Mouse (Mus musculus): ENCODE results near the gene Tdrd9. TPM values are rescaled to one million over a fixed set of nuclear protein-coding genes. Genes with fewer than 3 reads are reported as not detected.
"Not testable (repeated sequence)": the region's sequence is repeated elsewhere in the genome, so short reads cannot be mapped to it uniquely, and the experiment has no call there.

Gene Tdrd9
- total RNA-seq, 1 experiment from 2014 or later: not detected

DNA sequence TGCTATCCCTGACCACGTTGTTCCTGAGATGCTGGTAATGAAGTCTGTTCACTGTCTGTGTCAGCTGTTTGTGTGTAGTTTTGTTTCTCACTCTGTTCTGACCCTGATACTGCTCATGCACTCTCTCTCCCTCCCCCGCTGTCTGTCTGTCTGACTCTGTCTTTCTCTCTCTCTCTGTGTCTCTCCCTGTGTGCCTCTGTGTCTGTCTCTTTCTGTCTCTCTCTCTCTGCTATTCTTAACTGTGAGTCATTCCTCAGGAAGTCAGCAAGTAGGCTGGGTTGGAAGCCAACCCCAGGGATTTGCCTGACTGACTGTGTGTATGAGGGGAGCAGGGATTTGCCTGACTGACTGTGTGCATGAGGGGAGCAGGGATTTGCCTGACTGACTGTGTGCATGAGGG, 51.9 kb downstream of the Tdrd9 start:
- ATAC-seq (ENCODE audit: extremely low read depth, insufficient number of reproducible peaks, low FRiP score, poor library complexity, severe bottlenecking): no peak

DNA sequence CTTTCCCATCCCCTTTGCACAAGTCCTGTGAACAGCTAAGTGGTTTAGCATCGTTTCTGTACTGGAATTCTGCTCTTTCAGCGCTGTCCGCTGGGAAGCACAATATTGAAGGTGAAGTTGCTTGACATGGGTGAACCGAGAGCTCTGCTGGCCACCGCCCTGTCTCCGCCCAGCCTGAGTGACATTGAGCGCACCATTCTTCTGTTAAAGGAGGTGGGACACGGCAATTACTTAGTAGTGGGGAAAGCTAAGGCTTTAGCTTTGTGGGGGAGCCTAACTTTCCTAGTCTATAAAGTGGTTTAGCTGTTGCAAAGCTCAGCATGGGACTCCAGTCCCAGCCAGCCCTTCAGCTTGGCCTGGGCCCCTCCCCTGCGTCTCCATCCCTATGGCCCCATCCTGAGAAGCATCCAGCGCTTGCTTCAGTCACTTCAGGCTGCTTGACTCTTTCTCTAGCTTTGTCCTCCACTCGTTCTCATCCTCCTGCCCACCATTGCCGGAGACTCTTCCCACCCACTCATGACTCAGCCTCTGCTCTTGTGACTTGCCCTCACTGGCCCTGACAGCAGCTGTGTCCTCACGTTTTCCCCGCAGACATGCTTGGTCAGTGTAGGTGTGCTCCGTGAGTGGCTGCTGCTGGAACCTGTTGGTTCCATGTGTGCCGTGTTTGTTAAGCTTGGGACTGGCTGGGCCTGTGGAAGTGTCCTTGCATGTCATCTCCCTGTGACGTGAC, 53.4 kb downstream of the Tdrd9 start:
- no peak for ATAC-seq (ENCODE audit: extremely low read depth, insufficient number of reproducible peaks, low FRiP score, poor library complexity, severe bottlenecking)

GRCm38 (mm10) chr12:112025457-112025856, 54.1 kb downstream of the Tdrd9 start:
- no peak for ATAC-seq (ENCODE audit: extremely low read depth, insufficient number of reproducible peaks, low FRiP score, poor library complexity, severe bottlenecking)

- no peak for ATAC-seq (ENCODE audit: extremely low read depth, insufficient number of reproducible peaks, low FRiP score, poor library complexity, severe bottlenecking)
Measured at GRCm38 (mm10) chr12:112025907-112026645, 54.7 kb downstream of the Tdrd9 start.

DNA sequence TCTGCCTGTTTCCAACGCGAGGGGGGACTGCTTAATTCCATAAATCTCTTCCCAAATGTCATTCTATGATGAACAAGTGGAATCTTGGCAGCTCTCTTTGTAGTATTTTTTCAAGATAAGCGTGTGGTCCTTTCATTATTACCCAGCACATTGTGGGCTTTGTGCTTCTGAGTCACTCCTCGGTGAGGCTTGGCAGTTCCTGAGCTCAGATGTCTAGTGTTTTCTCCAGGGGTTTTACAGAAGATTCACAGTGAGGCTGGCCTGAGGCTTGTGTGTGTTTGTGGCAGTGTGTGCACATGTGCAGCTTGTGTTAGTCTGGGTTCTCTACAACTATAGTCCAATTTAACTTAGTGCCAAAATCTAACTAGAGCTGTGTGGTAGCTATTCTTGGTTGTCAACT, 56.0 kb downstream of the Tdrd9 start:
- no peak for ATAC-seq (ENCODE audit: extremely low read depth, insufficient number of reproducible peaks, low FRiP score, poor library complexity, severe bottlenecking)

DNA sequence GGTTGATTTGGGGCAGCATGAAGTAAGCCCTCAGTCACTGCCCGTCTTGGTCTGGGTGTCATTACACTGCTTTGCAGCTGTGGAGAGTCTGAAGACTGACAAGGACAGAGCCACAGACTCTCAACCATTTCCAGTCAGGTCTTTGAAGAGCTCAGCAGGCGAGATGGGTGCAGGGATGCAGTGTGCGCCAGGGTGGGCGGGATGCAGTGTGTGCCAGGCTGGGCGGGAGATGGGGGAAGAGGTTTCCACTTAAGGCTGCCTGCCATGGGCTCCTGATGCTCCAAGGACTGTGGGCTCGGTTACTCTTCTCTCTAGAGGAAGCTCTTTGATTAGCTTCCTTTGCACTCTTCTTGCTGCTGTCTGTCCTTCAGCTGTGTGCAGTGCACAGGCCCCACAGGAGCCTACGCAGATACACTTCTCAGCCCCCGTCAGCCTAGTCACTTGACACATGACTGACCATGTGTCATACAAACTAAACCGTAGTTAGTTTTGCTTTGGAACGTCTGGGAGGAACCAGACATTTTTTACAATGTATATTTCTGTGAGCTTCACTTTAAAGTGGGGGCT, 62.1 kb downstream of the Tdrd9 start:
- ATAC-seq (ENCODE audit: extremely low read depth, insufficient number of reproducible peaks, low FRiP score, poor library complexity, severe bottlenecking): no peak

DNA sequence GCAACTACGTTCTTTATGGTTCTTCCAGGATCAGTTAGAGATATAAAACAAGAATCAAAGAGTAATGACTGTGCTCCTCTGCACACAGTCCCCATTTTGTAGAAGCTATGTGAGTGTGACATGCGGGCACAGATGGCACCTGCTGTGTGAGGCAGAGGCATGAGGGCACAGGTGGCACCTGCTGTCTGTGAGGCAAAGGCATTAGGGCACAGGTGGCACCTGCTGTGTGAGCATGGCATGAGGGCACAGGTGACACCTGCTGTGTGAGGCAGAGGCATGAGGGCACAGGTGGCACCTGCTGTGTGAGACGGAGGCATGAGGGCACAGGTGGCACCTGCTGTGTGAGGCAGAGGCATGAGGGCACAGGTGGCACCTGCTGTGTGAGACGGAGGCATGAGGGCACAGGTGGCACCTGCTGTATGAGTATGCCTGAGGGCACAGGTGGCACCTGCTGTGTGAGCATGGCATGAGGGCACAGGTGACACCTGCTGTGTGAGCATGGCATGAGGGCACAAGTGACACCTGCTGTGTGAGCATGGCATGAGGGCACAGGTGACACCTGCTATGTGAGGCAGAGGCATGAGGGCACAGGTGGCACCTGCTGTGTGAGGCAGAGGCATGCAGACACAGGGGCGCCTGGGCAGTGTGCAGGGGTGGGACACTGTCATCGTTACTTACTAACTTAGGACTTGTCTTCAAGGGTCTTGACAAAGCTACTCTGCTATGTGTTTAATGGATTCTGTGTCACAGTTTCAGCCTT, 64.2 kb downstream of the Tdrd9 start:
- not testable (repeated sequence) for ATAC-seq (ENCODE audit: extremely low read depth, insufficient number of reproducible peaks, low FRiP score, poor library complexity, severe bottlenecking)

GRCm38 (mm10) chr12:112038441-112038840, 67.1 kb downstream of the Tdrd9 start:
- no peak for ATAC-seq (ENCODE audit: extremely low read depth, insufficient number of reproducible peaks, low FRiP score, poor library complexity, severe bottlenecking)

- no peak for ATAC-seq (ENCODE audit: extremely low read depth, insufficient number of reproducible peaks, low FRiP score, poor library complexity, severe bottlenecking)
Measured at GRCm38 (mm10) chr12:112039169-112039568, 67.8 kb downstream of the Tdrd9 start.

- no peak for ATAC-seq (ENCODE audit: extremely low read depth, insufficient number of reproducible peaks, low FRiP score, poor library complexity, severe bottlenecking)
Measured at GRCm38 (mm10) chr12:112042681-112043080, 71.3 kb downstream of the Tdrd9 start.

DNA sequence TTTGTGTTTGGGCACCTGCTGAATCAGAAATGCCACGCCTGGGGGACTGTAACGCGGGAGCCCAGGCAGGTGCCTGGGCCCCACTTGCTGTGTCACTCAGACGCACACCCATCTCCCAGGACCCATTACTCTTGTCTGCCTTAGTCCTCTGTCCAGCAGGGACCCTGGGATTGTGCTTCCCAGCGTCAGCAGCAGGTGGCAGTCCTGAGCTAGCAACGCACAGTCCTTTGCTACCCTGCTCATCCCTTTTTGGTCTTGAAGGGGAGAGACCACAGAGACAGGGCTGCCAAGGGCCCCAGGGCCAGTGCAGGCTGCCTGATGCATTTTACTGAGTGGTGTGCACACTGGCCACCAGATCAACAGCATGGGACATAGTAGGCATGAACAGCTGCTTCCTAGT, 106.3 kb downstream of the Tdrd9 start:
- no peak for ATAC-seq (ENCODE audit: extremely low read depth, insufficient number of reproducible peaks, low FRiP score, poor library complexity, severe bottlenecking)

- ATAC-seq (ENCODE audit: extremely low read depth, insufficient number of reproducible peaks, low FRiP score, poor library complexity, severe bottlenecking): no peak
Measured at GRCm38 (mm10) chr12:112079911-112080310, 108.6 kb downstream of the Tdrd9 start.

GRCm38 (mm10) chr12:112080911-112081310, 109.6 kb downstream of the Tdrd9 start:
- ATAC-seq (ENCODE audit: extremely low read depth, insufficient number of reproducible peaks, low FRiP score, poor library complexity, severe bottlenecking): no peak

GRCm38 (mm10) chr12:112082241-112082640, 110.9 kb downstream of the Tdrd9 start:
- ATAC-seq (ENCODE audit: extremely low read depth, insufficient number of reproducible peaks, low FRiP score, poor library complexity, severe bottlenecking): no peak

- no peak for ATAC-seq (ENCODE audit: extremely low read depth, insufficient number of reproducible peaks, low FRiP score, poor library complexity, severe bottlenecking)
Measured at GRCm38 (mm10) chr12:112086250-112086649, 114.9 kb downstream of the Tdrd9 start.

- ATAC-seq (ENCODE audit: extremely low read depth, insufficient number of reproducible peaks, low FRiP score, poor library complexity, severe bottlenecking): no peak
Measured at GRCm38 (mm10) chr12:112086726-112087125, 115.4 kb downstream of the Tdrd9 start.

- no peak for ATAC-seq (ENCODE audit: extremely low read depth, insufficient number of reproducible peaks, low FRiP score, poor library complexity, severe bottlenecking)
Measured at GRCm38 (mm10) chr12:112088609-112089324, 117.4 kb downstream of the Tdrd9 start.

DNA sequence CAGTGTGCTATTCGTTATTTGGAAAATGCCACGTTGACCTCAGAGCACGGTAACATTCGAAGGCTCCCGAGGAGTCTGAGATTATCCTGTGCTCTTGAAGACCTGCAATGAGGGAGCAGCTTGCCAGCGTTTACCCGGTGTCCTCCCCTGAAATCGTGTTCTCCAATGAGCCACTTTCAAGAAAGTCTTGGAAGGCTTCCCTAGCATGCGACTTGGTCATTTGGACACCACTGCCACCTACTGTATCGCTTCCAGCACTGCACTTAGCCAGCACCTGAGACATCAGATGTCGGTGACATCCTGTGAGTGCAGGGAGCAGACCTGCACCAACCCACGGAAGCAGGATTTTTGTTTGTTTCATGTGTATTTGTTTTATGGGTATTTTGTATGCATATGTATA, 119.7 kb downstream of the Tdrd9 start:
- ATAC-seq (ENCODE audit: extremely low read depth, insufficient number of reproducible peaks, low FRiP score, poor library complexity, severe bottlenecking): no peak

Data from neutrophil, adult 5-6 weeks (primary cell).